Mouse (Mus musculus) kidney, postnatal 0 days (tissue): Measurements from ENCODE around the gene Fam104a. TPM values are rescaled to one million over a fixed set of nuclear protein-coding genes. Genes with fewer than 3 reads are reported as not detected.

ENCODE experiments used
- ATAC-seq: fragments of 200-750 bp; cut with Nextera tagmentation; replicated peaks from 2 replicates; pipeline ENCODE4 v1.8.0; 2017; ENCODE audit warnings: low read depth, moderate number of reproducible peaks, moderate TSS enrichment, moderate library complexity; ENCODE audit not compliant: low FRiP score
- DNase-seq: peaks from one replicate; pipeline ENCODE4 v3.0.0-alpha.2; 2016; ENCODE audit warnings: low spot score
- H3K27ac ChIP-seq: fragments of 300-500 bp; sonication (generic); 2 replicates; pipeline ENCODE4 v1.5.1; 2014; ENCODE audit warnings: mild to moderate bottlenecking
- H3K27me3 ChIP-seq: fragments of 300-500 bp; sonication (generic); 2 replicates; pipeline ENCODE4 v1.6.1; 2014; ENCODE audit warnings: low read length, mixed read lengths; ENCODE audit not compliant: insufficient read depth
- H3K36me3 ChIP-seq: fragments of 300-500 bp; sonication (generic); 2 replicates; pipeline ENCODE4 v1.6.1; 2014; ENCODE audit warnings: low read length, mixed read lengths; ENCODE audit not compliant: insufficient read depth
- H3K4me1 ChIP-seq: fragments of 300-500 bp; sonication (generic); replicated peaks from 2 replicates; pipeline ENCODE4 v1.6.1; 2014; ENCODE audit warnings: antibody characterized with exemption, low read length, mixed read lengths; ENCODE audit not compliant: insufficient read depth
- H3K4me2 ChIP-seq: fragments of 300-500 bp; sonication (generic); 2 replicates; pipeline ENCODE4 v1.6.1; 2014; ENCODE audit warnings: mild to moderate bottlenecking, low read length, moderate library complexity, mixed read lengths
- H3K4me3 ChIP-seq: fragments of 300-500 bp; sonication (generic); replicated peaks from 2 replicates; pipeline ENCODE4 v1.5.1; 2014; ENCODE audit warnings: low read depth, low read length
- H3K9ac ChIP-seq: fragments of 300-500 bp; sonication (generic); 2 replicates; pipeline ENCODE4 v1.6.1; 2014; ENCODE audit warnings: low read depth, low read length
- H3K9me3 ChIP-seq: fragments of 300-500 bp; sonication (generic); replicated peaks from 2 replicates; pipeline ENCODE4 v1.6.1; 2016; ENCODE audit warnings: low read length, inconsistent platforms, mixed read lengths
- CTCF ChIP-seq: IDR thresholded peaks from 2 replicates; pipeline ENCODE4 v1.5.1; 2016; ENCODE audit warnings: antibody characterized with exemption, low read depth, mild to moderate bottlenecking, moderate library complexity
- WGBS: fragments of 180-500 bp; shearing (Covaris S2); extraction: QIAGEN DNeasy Blood & Tissue Kit; methylation state at CpG from one replicate; pipeline ENCODE4 v1.1.7; 2014; 5-methylcytosine and 5-hydroxymethylcytosine counted together
- polyA plus RNA-seq: library from polyadenylated mRNA; unstranded; fragments of >200 nt; fragmentation: Nextera tagmentation; extraction: Ambion mirVana; gene quantifications from 2 replicates; pipeline ENCODE4 v1.2.1, GENCODE M21; 2015

The Fam104a gene
- polyA plus RNA-seq, 1 experiment from 2014 or later: 49.7 TPM

DNA sequence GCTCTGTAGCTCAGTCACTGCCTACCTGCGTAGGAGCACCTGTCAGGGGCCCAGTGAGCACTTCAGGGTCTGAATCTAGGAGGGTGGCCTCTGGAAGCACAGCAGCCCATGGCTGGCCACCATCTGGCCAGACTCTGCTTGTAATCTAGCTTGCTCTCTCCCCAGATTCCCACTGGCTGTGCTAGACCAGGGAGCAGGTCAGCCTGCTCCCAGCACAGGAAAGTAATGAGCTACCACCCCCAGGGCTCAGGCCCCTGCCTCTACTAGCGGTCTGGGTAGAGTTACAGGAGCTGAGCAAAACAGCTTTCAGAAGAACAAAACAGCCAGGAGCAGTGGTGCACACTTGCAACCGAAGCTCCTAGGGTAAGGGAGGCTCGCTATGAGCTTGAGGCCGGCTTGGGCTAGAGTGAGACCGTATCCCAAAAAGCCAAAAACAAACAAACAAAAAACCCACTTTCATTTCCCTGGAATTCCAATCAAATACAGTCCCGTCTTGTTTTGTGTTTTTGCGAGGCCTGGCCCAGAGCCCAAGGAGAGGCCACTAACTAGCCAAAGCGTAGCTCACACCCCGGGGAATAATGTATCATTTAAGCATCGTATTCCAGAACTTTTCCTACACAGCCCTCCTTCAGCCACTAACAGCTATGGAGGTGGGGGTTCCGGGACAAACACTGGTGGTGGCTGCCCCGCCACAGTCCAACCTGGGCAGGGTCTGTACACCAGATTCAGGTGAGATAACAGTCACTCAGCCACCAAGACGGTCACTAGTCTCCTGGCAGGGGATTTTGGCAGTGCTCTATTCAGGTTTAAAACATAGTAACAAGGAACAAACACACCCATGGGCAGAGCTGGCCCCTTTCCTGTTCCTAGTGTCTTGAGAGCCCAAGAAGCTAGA, 43.3 kb upstream of the Fam104a start:
- Histone ChIP-seq H3K4me1 (peaks cover 42% of the 10 kb centered on the region), H3K4me3 (no peak overlapping the region), H3K9me3 (no peaks in the 10 kb centered on the region), H3K9ac (0 out of 2 replicates have a peak overlapping the region, but pooled peaks have one; percentile 31), H3K4me2 (no peak overlapping the region), H3K27ac (peak overlapping the region; percentile 67), H3K36me3 (peaks cover 28% of the 10 kb centered on the region; the same call in 1 of the 2 replicates), H3K27me3 (no peaks in the 10 kb centered on the region)
- no peak for TF ChIP-seq CTCF
- ATAC-seq (no peak), DNase-seq (peak; percentile 76)
- 60% methylated on average over 14 of the region's 14 CpGs for WGBS

DNA sequence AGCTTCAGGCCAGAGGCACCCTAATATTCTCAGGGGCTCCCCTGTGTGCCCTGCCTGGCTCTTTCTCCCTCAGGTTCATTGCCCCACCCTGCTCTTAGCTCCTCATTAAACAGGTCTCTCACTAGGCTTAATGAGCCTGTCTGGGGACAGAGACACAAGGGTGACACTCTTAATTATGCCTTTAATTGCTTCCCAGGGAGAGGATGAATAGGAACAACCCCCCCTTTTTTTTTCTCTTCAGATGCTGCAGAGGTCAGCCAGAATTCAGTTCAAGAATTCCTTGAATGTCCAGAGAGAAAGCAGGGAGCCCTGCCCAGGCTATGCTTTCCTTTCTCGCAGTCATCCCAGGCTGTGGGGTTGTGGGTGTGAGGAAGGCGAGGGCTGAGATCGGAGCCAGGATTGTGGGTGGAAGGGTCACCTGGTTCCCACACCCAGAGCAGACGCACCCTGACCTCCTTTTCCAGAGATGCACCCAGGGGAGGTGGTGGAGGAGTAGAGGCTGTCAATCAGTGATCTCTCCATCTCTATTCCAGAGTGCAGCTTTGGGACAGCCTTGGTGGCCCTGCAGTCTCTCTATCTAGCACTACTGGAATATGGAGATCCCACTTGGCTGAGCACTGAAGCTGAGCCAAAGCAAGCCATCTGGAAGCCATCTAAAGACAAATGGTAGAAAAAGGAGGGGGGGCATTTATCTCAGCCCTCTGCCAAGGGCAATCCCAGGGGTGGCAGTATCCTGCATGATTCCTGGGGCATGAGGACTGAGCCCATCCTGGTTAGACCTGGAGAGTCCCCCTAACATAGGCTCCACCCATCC, 41.5 kb upstream of the Fam104a start:
- Histone ChIP-seq H3K4me3 (no peak overlapping the region), H3K27ac (peak overlapping the region; percentile 51; the same call in 1 of the 2 replicates), H3K4me2 (no peak overlapping the region), H3K4me1 (peaks cover 39% of the 10 kb centered on the region), H3K36me3 (peaks cover 28% of the 10 kb centered on the region; the same call in 1 of the 2 replicates), H3K9me3 (no peaks in the 10 kb centered on the region), H3K27me3 (no peaks in the 10 kb centered on the region), H3K9ac (0 out of 2 replicates have a peak overlapping the region, but pooled peaks have one; percentile 2)
- ATAC-seq (no peak), DNase-seq (peak; percentile 78)
- 50% methylated on average over 4 of the region's 4 CpGs for WGBS
- no peak for TF ChIP-seq CTCF

DNA sequence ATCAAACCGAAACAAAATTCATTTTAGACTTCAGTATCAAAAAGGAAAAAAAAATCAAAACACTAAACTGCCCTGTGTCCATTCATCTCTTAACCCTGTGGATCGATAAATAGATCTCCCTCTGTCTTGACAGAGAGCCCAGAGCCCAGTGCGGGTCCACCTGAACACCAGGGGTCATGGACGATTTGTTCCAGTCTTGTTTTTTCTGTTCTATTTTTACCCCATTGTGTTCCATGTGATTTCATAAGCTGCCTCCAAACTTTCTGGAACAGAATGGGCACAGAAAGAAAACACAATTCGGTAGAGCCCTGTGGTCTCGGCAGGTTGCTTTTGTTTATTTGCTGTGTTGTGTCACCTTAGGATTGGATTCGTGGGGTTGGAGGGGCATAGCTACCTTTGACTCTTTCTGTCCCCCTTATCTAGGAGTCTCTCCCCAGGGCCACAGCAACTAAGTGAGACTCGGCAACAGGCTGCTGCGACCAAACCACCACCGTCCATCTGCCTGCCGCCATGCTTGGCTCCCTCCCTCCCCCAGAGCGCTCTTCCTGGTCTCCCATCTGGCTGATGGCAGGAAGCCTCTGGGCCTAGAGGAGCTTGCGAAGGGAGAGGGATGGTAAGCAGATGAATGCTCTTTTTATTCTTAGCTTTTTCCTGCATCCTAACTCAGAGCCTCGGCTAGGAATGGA, 38.6 kb upstream of the Fam104a start:
- ATAC-seq: no peak
- Histone ChIP-seq H3K4me3 (no peak overlapping the region), H3K9me3 (no peaks in the 10 kb centered on the region), H3K9ac (no peak overlapping the region), H3K36me3 (peaks cover 10% of the 10 kb centered on the region; the same call in 1 of the 2 replicates), H3K4me1 (peaks cover 21% of the 10 kb centered on the region), H3K27me3 (no peaks in the 10 kb centered on the region), H3K4me2 (peak overlapping the region; percentile 8; the same call in 1 of the 2 replicates), H3K27ac (peak overlapping the region; percentile 63)
- WGBS: 55% methylated on average over 14 of the region's 14 CpGs
- DNase-seq: no peak
- TF ChIP-seq CTCF: no peak

- Histone ChIP-seq H3K27ac (no peak overlapping the region), H3K4me2 (no peak overlapping the region), H3K27me3 (no peaks in the 10 kb centered on the region), H3K4me1 (peaks cover 13% of the 10 kb centered on the region; the same call in 1 of the 2 replicates), H3K9me3 (no peaks in the 10 kb centered on the region), H3K4me3 (no peak overlapping the region), H3K9ac (no peak overlapping the region), H3K36me3 (no peaks in the 10 kb centered on the region)
- no peak for TF ChIP-seq CTCF
- DNase-seq (no peak), ATAC-seq (no peak)
- 38% methylated on average over 16 of the region's 16 CpGs for WGBS
Observed at GRCm38 (mm10) chr11:113717767-113718424, 33.9 kb upstream of the Fam104a start.

DNA sequence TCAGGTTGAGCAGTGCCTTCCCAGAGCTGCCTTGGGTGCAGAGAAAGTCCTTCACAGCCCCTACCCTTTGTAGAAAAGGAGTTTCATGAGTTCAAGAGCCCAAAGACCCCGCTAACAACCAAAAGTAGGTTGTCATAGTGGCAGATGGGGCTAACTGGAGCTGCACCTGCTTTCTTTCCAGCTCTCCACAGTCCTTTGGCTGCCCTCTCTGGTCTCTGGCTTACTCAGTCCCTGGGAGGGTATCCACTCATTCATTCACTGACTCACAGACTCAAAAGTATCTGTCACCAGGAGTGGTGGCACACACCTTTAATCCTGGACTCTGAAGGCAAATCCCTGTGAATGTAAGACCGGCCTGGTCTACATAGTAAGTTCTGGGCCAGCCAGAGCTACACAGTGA, 32.2 kb upstream of the Fam104a start:
- TF ChIP-seq CTCF: no peak
- Histone ChIP-seq H3K9ac (no peak overlapping the region), H3K9me3 (no peaks in the 10 kb centered on the region), H3K27ac (no peak overlapping the region), H3K4me2 (no peak overlapping the region), H3K27me3 (no peaks in the 10 kb centered on the region), H3K4me1 (peaks cover 7% of the 10 kb centered on the region; the same call in 1 of the 2 replicates), H3K4me3 (no peak overlapping the region), H3K36me3 (no peaks in the 10 kb centered on the region)
- no peak for ATAC-seq
- WGBS: 93% methylated on average over 2 of the region's 2 CpGs
- no peak for DNase-seq
